Mouse (Mus musculus) erythroblast, embryonic 14.5 days (primary cell): Measurements from ENCODE around the gene Trim25.

Experiments
- GATA1 ChIP-seq: IDR thresholded peaks from 2 replicates; pipeline ENCODE4 v1.6.1; 2012; ENCODE audit warnings: low read length, inconsistent platforms, mixed read lengths
- TAL1 ChIP-seq: IDR thresholded peaks from 3 replicates; pipeline ENCODE4 v1.6.1; 2012; ENCODE audit warnings: low read length, inconsistent platforms, mixed read lengths

DNA sequence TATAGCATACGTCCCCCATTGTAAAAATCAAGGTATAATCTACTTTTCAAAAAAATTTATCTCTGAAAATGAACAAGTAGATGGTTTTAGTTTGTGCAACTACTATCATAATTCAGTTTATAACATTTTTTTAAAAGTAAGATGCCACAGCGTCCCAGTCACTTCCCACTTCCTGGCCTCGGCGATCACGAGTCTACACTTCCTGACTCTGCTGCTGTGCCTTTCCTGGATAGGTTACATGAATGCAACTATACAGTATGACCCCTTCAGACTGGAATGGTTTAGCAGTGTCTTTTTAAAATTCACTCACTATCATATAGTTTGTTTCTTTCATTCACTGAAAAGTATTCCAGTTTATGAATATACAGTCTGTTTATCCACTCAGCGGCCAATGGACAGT, 52.6 kb downstream of the Trim25 start:
- TF ChIP-seq TAL1 (no peak), GATA1 (no peak)
